Mouse (Mus musculus) retina, postnatal 7 days (tissue): ENCODE measurements around the gene Kctd7.

ENCODE experiments used
- DNase-seq: peaks from one replicate; pipeline ENCODE4 v3.0.0-alpha.2; 2012; ENCODE audit warnings: low read depth, low spot score

The Kctd7 gene

DNA sequence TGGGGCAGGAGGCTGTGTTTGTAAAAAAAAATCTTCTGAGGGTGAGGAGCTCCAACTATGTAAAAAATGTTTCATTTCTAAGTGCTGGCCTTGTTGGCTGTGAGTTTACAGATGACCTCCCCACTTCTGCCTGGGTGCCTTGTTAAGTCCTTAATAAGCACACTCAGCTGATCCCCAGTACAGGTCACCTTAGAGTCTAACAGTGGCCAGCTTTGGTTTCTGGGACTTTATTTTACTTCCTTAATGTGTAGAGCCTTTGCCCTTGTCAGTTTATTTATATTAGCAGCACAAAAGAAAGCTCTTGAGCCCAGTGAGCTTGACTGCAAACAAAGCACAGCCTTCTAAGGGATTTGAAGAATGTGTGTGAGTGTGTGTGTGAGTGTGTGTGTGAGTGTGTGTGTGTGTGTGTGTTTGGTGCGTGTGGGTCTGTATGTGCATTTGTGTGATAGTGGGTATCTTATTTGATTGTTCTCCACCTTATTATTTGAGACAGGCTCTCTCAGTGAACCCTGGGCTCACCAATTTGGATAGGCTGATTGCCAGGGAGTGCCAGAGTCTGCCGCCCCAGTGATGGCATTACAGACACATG, 47.8 kb downstream of the Kctd7 start:
- no peak for DNase-seq

DNA sequence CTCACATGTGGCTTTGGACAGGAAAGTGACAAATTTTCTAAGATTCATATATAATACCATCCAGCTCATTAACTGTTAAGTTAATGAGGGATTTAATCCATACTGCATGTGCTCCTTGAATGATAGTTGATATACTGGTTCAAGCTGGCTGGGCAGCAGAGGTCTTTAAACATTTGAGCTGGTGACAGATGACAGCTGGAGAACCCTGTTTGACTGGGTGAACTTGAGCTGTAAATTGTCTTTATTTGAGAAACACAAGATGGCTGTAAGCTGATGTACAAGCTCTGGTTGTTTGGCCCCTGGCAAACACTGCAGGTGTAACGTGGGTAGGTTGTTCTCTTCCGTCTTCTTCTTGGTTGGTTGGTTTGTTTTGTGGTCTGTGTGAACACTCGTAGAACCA, 49.1 kb downstream of the Kctd7 start:
- DNase-seq, result no peak

DNA sequence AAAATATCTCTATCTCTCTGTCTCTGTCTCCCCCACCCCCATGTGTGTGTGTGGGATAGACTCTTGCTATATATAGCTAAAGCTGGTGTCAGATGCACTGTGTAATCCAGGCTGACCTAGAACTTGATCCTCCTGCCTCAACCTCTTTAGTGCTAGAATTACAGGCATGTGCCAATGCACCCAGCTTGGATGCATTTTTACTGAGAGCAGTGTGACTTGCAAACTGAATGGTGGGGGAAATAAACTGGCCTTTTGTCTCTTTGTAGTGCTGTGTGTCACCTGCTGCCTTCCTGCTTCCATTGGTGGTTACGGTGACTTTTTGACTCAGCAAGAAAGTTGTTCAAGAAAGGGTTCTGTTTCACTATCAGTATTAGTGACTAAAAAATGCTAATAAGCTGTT, 51.6 kb downstream of the Kctd7 start:
- no peak for DNase-seq

DNA sequence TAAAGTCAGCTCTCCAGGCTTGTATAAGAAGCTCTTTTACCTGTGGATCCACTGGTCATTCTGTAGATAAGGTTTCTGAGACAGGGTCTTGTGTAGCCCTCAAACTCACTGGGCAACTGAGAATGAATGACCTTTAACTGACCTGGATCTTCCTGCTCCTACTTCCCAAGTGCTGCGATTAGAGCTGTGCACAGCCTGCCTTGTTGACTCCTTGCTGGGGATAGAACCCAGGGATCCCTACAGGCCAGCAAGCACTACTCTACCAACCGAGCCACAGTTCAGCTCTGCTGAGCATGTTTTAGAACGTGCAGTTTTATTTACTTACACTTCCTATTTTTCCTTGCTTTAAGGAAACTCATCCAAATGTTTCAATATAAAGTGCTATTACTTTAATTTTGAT, 52.8 kb downstream of the Kctd7 start:
- DNase-seq, result no peak

GRCm38 (mm10) chr5:130197981-130198380, 53.3 kb downstream of the Kctd7 start:
- DNase-seq, result no peak

- DNase-seq, result no peak
These were observed 55.8 kb downstream of the Kctd7 start for GRCm38 (mm10) chr5:130200233-130201029.

GRCm38 (mm10) chr5:130203948-130204347, 59.3 kb downstream of the Kctd7 start:
- DNase-seq, result no peak

GRCm38 (mm10) chr5:130204560-130204959, 59.9 kb downstream of the Kctd7 start:
- DNase-seq, result no peak
